Mouse (Mus musculus) megakaryocyte, embryonic 14.5 days (primary cell): ENCODE results near the gene Arpc2.

Source experiments
- FLI1 ChIP-seq: IDR thresholded peaks from 2 replicates; pipeline ENCODE4 v1.6.1; 2012; ENCODE audit warnings: low read length, inconsistent platforms, mixed read lengths
- GATA1 ChIP-seq: IDR thresholded peaks from 3 replicates; pipeline ENCODE4 v1.6.1; 2012; ENCODE audit warnings: mixed read lengths, low read length, inconsistent platforms, borderline replicate concordance

DNA sequence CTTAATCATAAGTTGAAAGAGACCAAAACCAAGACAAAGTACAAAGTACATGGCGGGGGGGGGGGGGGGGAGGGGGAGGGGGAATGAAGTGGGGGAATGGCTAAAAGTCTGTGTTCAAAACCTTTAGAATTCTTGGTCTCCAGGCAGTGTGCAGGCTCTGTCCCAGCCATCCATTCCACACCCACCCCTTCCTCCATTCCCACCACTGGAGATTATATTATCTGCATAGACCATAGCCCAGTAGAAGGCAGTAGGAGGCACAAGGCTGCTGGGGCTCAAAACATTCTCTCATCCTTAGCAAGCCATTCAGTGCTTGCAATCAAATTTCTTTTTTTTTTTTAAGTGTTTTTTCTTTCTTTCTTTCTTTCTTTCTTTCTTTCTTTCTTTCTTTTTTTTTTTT, 4.9 kb upstream of the Arpc2 start:
- no peak for TF ChIP-seq GATA1
- TF ChIP-seq FLI1: no peak
